In the genomic region with DNA sequence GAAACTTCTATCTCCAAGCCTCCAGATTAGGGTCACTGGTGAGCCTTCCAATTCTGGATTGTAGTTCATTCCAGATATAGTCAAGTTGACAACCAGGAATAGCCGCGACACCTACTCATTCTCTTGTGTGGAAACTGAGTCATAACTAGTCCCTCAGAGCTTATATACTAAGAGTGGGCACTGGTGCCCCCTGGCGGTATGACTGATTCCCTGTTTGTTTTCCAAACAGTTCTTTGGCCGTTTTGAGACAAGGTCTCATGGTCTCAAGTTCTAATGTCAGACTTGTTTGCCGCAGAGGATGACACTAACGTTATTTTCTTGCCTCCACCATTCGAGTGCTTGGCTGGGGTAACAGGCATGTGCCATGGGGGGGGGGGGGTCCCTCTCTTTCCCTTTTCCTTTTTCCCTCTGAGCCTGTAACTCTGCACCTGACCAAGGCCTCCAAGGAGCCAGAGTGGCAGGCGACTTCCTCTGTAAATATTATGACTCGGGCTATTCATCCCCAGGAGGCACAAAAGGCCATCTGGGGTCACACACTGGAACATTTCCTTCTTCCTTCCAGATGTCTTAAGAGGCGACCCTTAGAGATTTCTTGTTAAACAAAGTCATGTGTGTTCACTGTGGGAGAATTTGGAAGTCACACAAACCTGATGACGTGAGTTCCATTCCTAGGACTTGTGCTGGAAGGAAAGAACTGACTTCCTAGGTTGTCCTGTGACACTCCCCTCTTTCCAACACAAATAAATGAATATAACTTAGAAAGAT, we compare ENCODE assay signal across 9 mouse cellular contexts. TPM values are rescaled to one million over a fixed set of nuclear protein-coding genes. Genes with fewer than 3 reads are reported as not detected.
A peak's percentile ranks its signal among the peaks of the same experiment; 100 is the strongest.
DNase-seq lines count a peak whose midpoint lies in the region; ATAC-seq and TF ChIP-seq lines count a peak whose summit lies in the region.
"Had no signal": no experiment of that assay in that cellular context is flagged by ENCODE, and none has a peak within 500 bp of the region (broad histone marks: within the 10 kb centered on the region; RNA-seq: fewer than 3 reads in every experiment).

No protein-coding gene starts in this region.

- peaks cover 11% of the 10 kb centered on the region for H3K4me1 ChIP-seq in cerebellum, adult 2 months (ENCODE audit: control insufficient read depth, insufficient read depth, low read length)
- H3K4me1 ChIP-seq in limb, embryonic 15.5 days: peaks cover 33% of the 10 kb centered on the region
- H3K4me1 ChIP-seq in olfactory bulb, adult 2 months (ENCODE audit: control insufficient read depth, insufficient read depth, low read length): peaks cover 32% of the 10 kb centered on the region

- H3K36me3 ChIP-seq in limb, embryonic 15.5 days: peaks cover 16% of the 10 kb centered on the region

- no peak for ATAC-seq in limb, embryonic 15.5 days (ENCODE audit: insufficient number of reproducible peaks, low FRiP score, low TSS enrichment, low read depth)
- no peak for ATAC-seq in megakaryocyte progenitor cell, adult 5-6 weeks (replicated peaks; ENCODE audit: poor library complexity)

- peak; percentile 70 for TF ChIP-seq CTCF in cerebellum, adult 2 months (IDR thresholded peaks at IDR 0.05; ENCODE audit: borderline replicate concordance, insufficient read depth, low read depth, low read length)
- TF ChIP-seq CTCF in olfactory bulb, adult 2 months (IDR thresholded peaks at IDR 0.05; ENCODE audit: insufficient read depth, low read depth, low read length): 0 out of 2 replicates have a peak, but pooled peaks have one; percentile 9

- H3K27me3 ChIP-seq in cerebellum, adult 2 months (ENCODE audit: control insufficient read depth, insufficient read depth, low read length): no peaks in the 10 kb centered on the region
- peaks cover 20% of the 10 kb centered on the region for H3K27me3 ChIP-seq in limb, embryonic 15.5 days

- no peak for TF ChIP-seq POLR2A in cerebellum, adult 2 months (IDR thresholded peaks at IDR 0.05; ENCODE audit: borderline replicate concordance, insufficient read depth, low read length)
- no peak for TF ChIP-seq POLR2A in olfactory bulb, adult 2 months (IDR thresholded peaks at IDR 0.05; ENCODE audit: insufficient read depth, low read depth, low read length)

- no peak overlapping the region for H3K4me3 ChIP-seq in cerebellum, adult 2 months (replicated peaks; ENCODE audit: insufficient read depth, low read depth, low read length)
- no peak overlapping the region for H3K4me3 ChIP-seq in limb, embryonic 15.5 days
- no peak overlapping the region for H3K4me3 ChIP-seq in olfactory bulb, adult 2 months (ENCODE audit: insufficient read depth, low read depth, low read length)

- no peak overlapping the region for H3K27ac ChIP-seq in cerebellum, adult 2 months (ENCODE audit: insufficient read depth, low read length)
- H3K27ac ChIP-seq in limb, embryonic 15.5 days: peak overlapping the region; percentile 86
- H3K27ac ChIP-seq in olfactory bulb, adult 2 months (ENCODE audit: insufficient read depth, low read depth, low read length): peak overlapping the region; percentile 92

- 42% methylated on average over 11 of the region's 11 CpGs for WGBS in cerebellum, adult 2 months
- 22% methylated on average over 11 of the region's 11 CpGs for WGBS in limb, embryonic 15.5 days
- 27% methylated on average over 11 of the region's 11 CpGs for WGBS in olfactory bulb, adult 2 months

- H3K4me2 ChIP-seq in limb, embryonic 15.5 days: no peak overlapping the region

- no peak overlapping the region for H3K9ac ChIP-seq in limb, embryonic 15.5 days

- peak; percentile 56 for DNase-seq in ovary, postnatal 36 days (ENCODE audit: low spot score)
- no peak for DNase-seq in ovary, postnatal 10 days (ENCODE audit: low spot score)
- peak; percentile 62 to 72 for DNase-seq in cerebellum, adult 2 months
- DNase-seq in gastrocnemius, postnatal 25 days: peak; percentile 82
- DNase-seq in kidney, adult 11 months: peak; percentile 84

- no peaks in the 10 kb centered on the region for H3K9me3 ChIP-seq in limb, embryonic 15.5 days

RNA-seq across cellular contexts. Expression of a gene that starts 2.3 kb away (rescaled TPM):
- 1,156 and 1,176 TPM in 2 replicates for polyA plus RNA-seq in cerebellum, adult 2 months (2012; rRNA removed)
- 10 to 100 TPM; 40.0 to 40.4 TPM for total RNA-seq in gastrocnemius, postnatal 25 days (2021)
- 17.1 and 19.4 TPM in 2 replicates for polyA plus RNA-seq in limb, embryonic 15.5 days (2015; fragmentation: Nextera tagmentation; extraction: Ambion mirVana)
- 431 and 581 TPM in 2 replicates for polyA plus RNA-seq in olfactory bulb, adult 2 months (2012; ENCODE audit: insufficient read depth, insufficient read length, low replicate concordance, missing spikeins)
- 2.6 and 3.6 TPM in 2 replicates for total RNA-seq in megakaryocyte progenitor cell, adult 5-6 weeks (2015)
- 2.1 and 6.6 TPM in 2 replicates for total RNA-seq in megakaryocyte progenitor cell, adult 5-6 weeks (2017)

RNA-seq across cellular contexts. Expression of a gene that starts 8.6 kb away (rescaled TPM):
- polyA plus RNA-seq in cerebellum, adult 2 months (2012; rRNA removed): 81.1 and 83.4 TPM in 2 replicates
- 10 to 100 TPM; 19.6 to 25.6 TPM for total RNA-seq in gastrocnemius, postnatal 25 days (2021)
- polyA plus RNA-seq in limb, embryonic 15.5 days (2015; fragmentation: Nextera tagmentation; extraction: Ambion mirVana): 41.9 and 46.1 TPM in 2 replicates
- not detected in 2 replicates for polyA plus RNA-seq in olfactory bulb, adult 2 months (2012; ENCODE audit: insufficient read depth, insufficient read length, low replicate concordance, missing spikeins)
- total RNA-seq in megakaryocyte progenitor cell, adult 5-6 weeks (2015): 37.4 and 41.4 TPM in 2 replicates
- total RNA-seq in megakaryocyte progenitor cell, adult 5-6 weeks (2017): 10.2 and 10.4 TPM in 2 replicates

RNA-seq across cellular contexts. Expression of a gene that starts 24.3 kb away (rescaled TPM):
- 150 and 158 TPM in 2 replicates for polyA plus RNA-seq in cerebellum, adult 2 months (2012; rRNA removed)
- 10 to 100 TPM; 13.1 to 18.7 TPM for total RNA-seq in gastrocnemius, postnatal 25 days (2021)
- polyA plus RNA-seq in limb, embryonic 15.5 days (2015; fragmentation: Nextera tagmentation; extraction: Ambion mirVana): 85.8 and 91.4 TPM in 2 replicates
- polyA plus RNA-seq in olfactory bulb, adult 2 months (2012; ENCODE audit: insufficient read depth, insufficient read length, low replicate concordance, missing spikeins): not detected in 2 replicates
- total RNA-seq in megakaryocyte progenitor cell, adult 5-6 weeks (2015): 5.7 and 6.0 TPM in 2 replicates
- total RNA-seq in megakaryocyte progenitor cell, adult 5-6 weeks (2017): 18.1 and 18.5 TPM in 2 replicates

RNA-seq across cellular contexts. Expression of a gene that starts 28.7 kb away (rescaled TPM):
- 2.5 and 3.0 TPM in 2 replicates for polyA plus RNA-seq in cerebellum, adult 2 months (2012; rRNA removed)
- 1 to 10 TPM; 1.6 to 2.3 TPM for total RNA-seq in gastrocnemius, postnatal 25 days (2021)
- 0.05 and 0.16 TPM in 2 replicates for polyA plus RNA-seq in limb, embryonic 15.5 days (2015; fragmentation: Nextera tagmentation; extraction: Ambion mirVana)
- polyA plus RNA-seq in olfactory bulb, adult 2 months (2012; ENCODE audit: insufficient read depth, insufficient read length, low replicate concordance, missing spikeins): not detected in 2 replicates
- total RNA-seq in megakaryocyte progenitor cell, adult 5-6 weeks (2015): 0.39 TPM in 1 of 2 replicates, not detected in the other
- total RNA-seq in megakaryocyte progenitor cell, adult 5-6 weeks (2017): not detected in 2 replicates
- polyA plus RNA-seq: erythroblast, embryonic 14.5 days had no signal

RNA-seq across cellular contexts. Expression of a gene that starts 33.8 kb away (rescaled TPM):
- 0.13 TPM in 1 of 2 replicates, not detected in the other for polyA plus RNA-seq in cerebellum, adult 2 months (2012; rRNA removed)
- total RNA-seq in gastrocnemius, postnatal 25 days (2021): not detected
- not detected in 2 replicates for polyA plus RNA-seq in limb, embryonic 15.5 days (2015; fragmentation: Nextera tagmentation; extraction: Ambion mirVana)
- polyA plus RNA-seq in olfactory bulb, adult 2 months (2012; ENCODE audit: insufficient read depth, insufficient read length, low replicate concordance, missing spikeins): not detected in 2 replicates
- total RNA-seq in megakaryocyte progenitor cell, adult 5-6 weeks (2015): not detected in 2 replicates
- 0.12 TPM in 1 of 2 replicates, not detected in the other for total RNA-seq in megakaryocyte progenitor cell, adult 5-6 weeks (2017)
- polyA plus RNA-seq: erythroblast, embryonic 14.5 days had no signal

Comparison
In these comparisons a context has a peak if more than half of its experiments do, and no peak if none do; other contexts are left out.
1. RNA of a gene that starts 2.3 kb away (polyA plus RNA-seq): 1,156 to 1,176 TPM in cerebellum, adult 2 months and 431 to 581 TPM in olfactory bulb, adult 2 months; 17.1 to 19.4 TPM in limb, embryonic 15.5 days; every median in the first group is over 10 times any median in the second.
2. RNA of a gene that starts 8.6 kb away (polyA plus RNA-seq): 81.1 to 83.4 TPM in cerebellum, adult 2 months and 41.9 to 46.1 TPM in limb, embryonic 15.5 days; not detected in olfactory bulb, adult 2 months; every median in the first group is over 10 times any median in the second.
3. RNA of a gene that starts 24.3 kb away (polyA plus RNA-seq): 150 to 158 TPM in cerebellum, adult 2 months and 85.8 to 91.4 TPM in limb, embryonic 15.5 days; not detected in olfactory bulb, adult 2 months; every median in the first group is over 10 times any median in the second.